Mouse (Mus musculus) effector memory CD4-positive, alpha-beta T cell, adult 5 months (primary cell): Measurements from ENCODE around the gene Crhbp. TPM values are rescaled to one million over a fixed set of nuclear protein-coding genes. Genes with fewer than 3 reads are reported as not detected.

ENCODE experiments used
- polyA plus RNA-seq: library from polyadenylated mRNA; unstranded; fragments of 100-300 nt; shearing (Covaris generic); gene quantifications from one replicate; pipeline ENCODE4 v1.2.1, GENCODE M21; 2017

Gene Crhbp
- polyA plus RNA-seq = not detected

GRCm38 (mm10) chr13:95444824-95445223 is at the start of gene Crhbp:
TSS of gene Crhbp (minus strand) at chr13:95444924.

GRCm38 (mm10) chr13:95478671-95479413 is 34.1 kb upstream of the Crhbp start, which contains the start of gene S100z:
TSS of gene S100z (minus strand) at chr13:95478721.

Other genes starting within 250 kb of the Crhbp start
- 0.17 TPM for gene Pde8b, start 194.6 kb downstream of the Crhbp start, polyA plus RNA-seq
- gene Zbed3, start 121.3 kb downstream of the Crhbp start, polyA plus RNA-seq = 4.2 TPM
- 42.9 TPM for gene Aggf1, start 69.6 kb downstream of the Crhbp start, polyA plus RNA-seq
- not detected for gene S100z, start 33.8 kb upstream of the Crhbp start, polyA plus RNA-seq
- gene F2rl1, start 80.3 kb upstream of the Crhbp start, polyA plus RNA-seq = 17.1 TPM
- gene F2r, start 173.6 kb upstream of the Crhbp start, polyA plus RNA-seq = 28.0 TPM